Mouse (Mus musculus) heart, postnatal 0 days (tissue): ENCODE data around the gene Cyb561a3.

Experiments used
- CTCF ChIP-seq: IDR thresholded peaks from 2 replicates; pipeline ENCODE4 v1.5.1; 2016; ENCODE audit warnings: antibody characterized with exemption, control low read depth, low read depth
- EP300 ChIP-seq: IDR thresholded peaks from 2 replicates; pipeline ENCODE4 v1.6.1; 2016; ENCODE audit warnings: antibody characterized with exemption, low read depth

DNA sequence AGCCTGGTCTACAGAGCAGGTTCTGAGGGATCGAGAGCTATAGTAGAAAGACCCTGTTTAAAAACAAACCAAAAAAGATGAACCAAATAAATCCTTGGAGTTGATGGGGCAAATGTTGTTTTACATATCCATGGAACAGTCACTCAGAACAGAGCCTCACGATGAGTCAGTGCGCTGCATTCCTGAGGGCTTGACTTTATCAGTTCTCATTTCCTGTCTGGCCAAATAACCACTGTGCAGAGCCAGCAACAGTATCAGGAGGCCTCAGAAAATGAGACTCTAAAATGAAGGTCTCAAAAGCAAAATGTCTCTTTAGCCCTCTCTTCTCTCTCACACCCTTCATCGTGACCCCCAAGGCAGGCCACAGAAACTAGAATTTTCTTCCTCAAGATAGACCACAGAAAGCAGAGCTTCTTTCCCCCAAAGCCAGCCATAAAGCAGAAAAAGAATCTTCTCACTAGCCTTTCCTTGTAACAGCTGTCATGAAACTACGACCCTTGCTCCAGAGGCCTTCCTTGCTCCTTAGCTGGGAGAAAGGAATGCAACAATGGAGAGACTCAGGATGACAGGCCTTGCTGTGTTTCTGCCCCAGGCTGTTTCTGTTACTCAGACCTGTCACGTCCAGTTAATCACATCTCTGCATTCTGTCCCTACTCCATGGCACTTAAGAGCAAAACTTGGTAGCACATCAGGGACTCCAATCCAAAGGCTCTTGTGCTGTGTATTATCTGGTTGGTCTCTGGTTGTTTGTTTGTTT, 15.2 kb upstream of the Cyb561a3 start:
- TF ChIP-seq EP300 (no peak), CTCF (no peak)
